Mouse (Mus musculus): ENCODE measurements around the gene C1ra.
"Not testable (repeated sequence)": the region's sequence is repeated elsewhere in the genome, so short reads cannot be mapped to it uniquely, and the experiment has no call there.

Gene C1ra

GRCm38 (mm10) chr6:124544466-124544865 lies 32.3 kb downstream of the C1ra start:
- DNase-seq (ENCODE audit: low spot score in 2 of 2), result no peak

DNA sequence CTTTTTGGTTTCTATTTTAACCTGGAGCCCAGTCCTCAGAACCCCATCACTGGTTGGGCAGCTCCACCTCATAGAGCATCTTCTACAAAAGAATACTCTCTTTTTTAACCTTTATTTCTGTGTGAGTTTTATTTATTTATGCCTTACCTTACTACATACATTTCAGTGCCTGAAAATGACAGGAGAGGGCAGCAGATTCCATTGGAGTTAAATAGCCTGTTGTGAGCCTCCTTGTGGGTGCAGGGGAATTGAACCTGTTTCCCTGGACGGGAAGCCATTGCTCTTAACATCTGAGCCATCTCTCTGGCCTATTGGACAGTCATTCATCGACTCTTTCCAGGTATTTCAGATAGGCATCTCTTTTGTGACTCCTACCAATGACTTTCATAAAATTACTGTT lies 33.2 kb downstream of the C1ra start:
- DNase-seq (ENCODE audit: low spot score in 2 of 2), result no peak

- not testable (repeated sequence) for DNase-seq (ENCODE audit: low spot score in 2 of 2)
Observed at GRCm38 (mm10) chr6:124547979-124548378, 35.8 kb downstream of the C1ra start.

DNA sequence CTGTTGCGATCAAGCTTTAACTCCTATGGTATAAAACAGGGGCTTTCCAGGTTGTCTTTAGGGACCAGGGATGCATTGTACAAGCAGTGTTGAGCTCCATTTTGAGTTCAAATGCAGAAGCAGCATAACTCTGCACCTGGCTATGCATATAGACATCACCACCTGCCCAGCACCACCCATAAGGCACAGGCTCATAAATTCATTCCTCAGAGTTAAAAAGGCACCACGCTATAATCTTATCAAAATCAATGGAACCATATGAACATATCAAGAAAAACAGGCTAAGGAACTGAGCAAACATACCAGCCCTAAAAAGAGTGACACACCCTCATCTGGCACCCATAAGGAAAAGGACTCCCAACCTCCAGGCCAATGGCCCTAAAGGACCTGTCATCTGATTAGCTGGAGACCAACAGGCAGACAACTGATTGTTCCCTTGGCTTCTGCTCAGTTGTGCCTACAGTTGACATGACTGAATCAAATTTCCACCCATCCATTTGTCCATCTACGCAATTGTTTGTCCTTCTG lies 36.9 kb downstream of the C1ra start:
- DNase-seq (ENCODE audit: low spot score in 2 of 2), result no peak

GRCm38 (mm10) chr6:124552766-124553165 lies 40.6 kb downstream of the C1ra start:
- no peak for DNase-seq (ENCODE audit: low spot score in 2 of 2)

DNA sequence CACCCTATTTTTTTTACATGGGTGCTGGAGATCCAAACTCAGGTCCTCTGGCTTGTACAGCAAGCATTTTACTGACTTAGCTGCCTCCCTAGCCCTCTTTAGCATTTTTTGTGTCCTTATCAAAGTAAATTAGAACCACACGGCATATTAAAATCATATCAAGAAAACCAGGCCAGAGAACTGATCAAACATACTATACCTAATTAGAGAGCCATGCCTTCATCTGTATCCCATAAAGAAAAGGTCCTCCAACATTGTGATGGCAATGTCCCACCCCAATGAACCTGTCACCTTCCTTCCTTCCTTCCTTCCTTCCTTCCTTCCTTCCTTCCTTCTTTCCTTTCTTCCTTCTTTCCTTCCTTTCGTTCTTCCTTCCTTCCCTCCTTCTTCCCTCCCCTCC lies 43.8 kb downstream of the C1ra start:
- DNase-seq (ENCODE audit: low spot score in 2 of 2), result not testable (repeated sequence)

- DNase-seq (ENCODE audit: low spot score in 2 of 2), result not testable (repeated sequence)
Observed at GRCm38 (mm10) chr6:124561156-124561555, 49.0 kb downstream of the C1ra start.

GRCm38 (mm10) chr6:124561611-124562010 lies 49.4 kb downstream of the C1ra start:
- DNase-seq (ENCODE audit: low spot score in 2 of 2), result not testable (repeated sequence)

GRCm38 (mm10) chr6:124570026-124570425 lies 57.8 kb downstream of the C1ra start, which contains the start of gene C1rb:
C1rb (plus strand) TSS chr6:124570294.
- peak; percentile 4 to 49 for DNase-seq (ENCODE audit: low spot score in 2 of 2)
